Mouse (Mus musculus): ENCODE results near the gene Cacna2d1.

The Cacna2d1 gene

GRCm38 (mm10) chr5:16056795-16057194 lies 122.3 kb downstream of the Cacna2d1 start:
- no peak for DNase-seq (ENCODE audit: low spot score)

- DNase-seq (ENCODE audit: low spot score): no peak
These were observed 128.3 kb downstream of the Cacna2d1 start for GRCm38 (mm10) chr5:16062773-16063172.

- DNase-seq (ENCODE audit: low spot score): no peak
These were observed 128.8 kb downstream of the Cacna2d1 start for GRCm38 (mm10) chr5:16063273-16063672.

- DNase-seq (ENCODE audit: low spot score): no peak
These were observed 129.5 kb downstream of the Cacna2d1 start for GRCm38 (mm10) chr5:16063949-16064348.

- no peak for DNase-seq (ENCODE audit: low spot score)
These were observed 131.3 kb downstream of the Cacna2d1 start for GRCm38 (mm10) chr5:16065816-16066215.

GRCm38 (mm10) chr5:16082253-16082652 lies 147.8 kb downstream of the Cacna2d1 start:
- no peak for DNase-seq (ENCODE audit: low spot score)

- no peak for DNase-seq (ENCODE audit: low spot score)
These were observed 152.8 kb downstream of the Cacna2d1 start for GRCm38 (mm10) chr5:16086979-16087902.

- DNase-seq (ENCODE audit: low spot score): no peak
These were observed 153.5 kb downstream of the Cacna2d1 start for GRCm38 (mm10) chr5:16087995-16088394.

GRCm38 (mm10) chr5:16092540-16092939 lies 158.0 kb downstream of the Cacna2d1 start:
- DNase-seq (ENCODE audit: low spot score): no peak

- no peak for DNase-seq (ENCODE audit: low spot score)
These were observed 158.7 kb downstream of the Cacna2d1 start for GRCm38 (mm10) chr5:16093071-16093693.

- no peak for DNase-seq (ENCODE audit: low spot score)
These were observed 160.9 kb downstream of the Cacna2d1 start for GRCm38 (mm10) chr5:16095345-16095744.

GRCm38 (mm10) chr5:16098766-16099165 lies 164.3 kb downstream of the Cacna2d1 start:
- no peak for DNase-seq (ENCODE audit: low spot score)

GRCm38 (mm10) chr5:16101820-16102219 lies 167.3 kb downstream of the Cacna2d1 start:
- no peak for DNase-seq (ENCODE audit: low spot score)

GRCm38 (mm10) chr5:16105701-16106100 lies 171.2 kb downstream of the Cacna2d1 start:
- no peak for DNase-seq (ENCODE audit: low spot score)

GRCm38 (mm10) chr5:16110643-16111042 lies 176.2 kb downstream of the Cacna2d1 start:
- DNase-seq (ENCODE audit: low spot score): no peak

- DNase-seq (ENCODE audit: low spot score): no peak
These were observed 179.4 kb downstream of the Cacna2d1 start for GRCm38 (mm10) chr5:16113879-16114278.

GRCm38 (mm10) chr5:16121334-16121733 lies 186.8 kb downstream of the Cacna2d1 start:
- no peak for DNase-seq (ENCODE audit: low spot score)

GRCm38 (mm10) chr5:16122110-16122509 lies 187.6 kb downstream of the Cacna2d1 start:
- no peak for DNase-seq (ENCODE audit: low spot score)

GRCm38 (mm10) chr5:16134286-16135094 lies 200.0 kb downstream of the Cacna2d1 start:
- DNase-seq (ENCODE audit: low spot score): no peak

GRCm38 (mm10) chr5:16135986-16136385 lies 201.5 kb downstream of the Cacna2d1 start:
- DNase-seq (ENCODE audit: low spot score): no peak

- no peak for DNase-seq (ENCODE audit: low spot score)
These were observed 202.3 kb downstream of the Cacna2d1 start for GRCm38 (mm10) chr5:16136839-16137238.

GRCm38 (mm10) chr5:16146602-16147001 lies 212.1 kb downstream of the Cacna2d1 start:
- no peak for DNase-seq (ENCODE audit: low spot score)
